In the genomic region with DNA sequence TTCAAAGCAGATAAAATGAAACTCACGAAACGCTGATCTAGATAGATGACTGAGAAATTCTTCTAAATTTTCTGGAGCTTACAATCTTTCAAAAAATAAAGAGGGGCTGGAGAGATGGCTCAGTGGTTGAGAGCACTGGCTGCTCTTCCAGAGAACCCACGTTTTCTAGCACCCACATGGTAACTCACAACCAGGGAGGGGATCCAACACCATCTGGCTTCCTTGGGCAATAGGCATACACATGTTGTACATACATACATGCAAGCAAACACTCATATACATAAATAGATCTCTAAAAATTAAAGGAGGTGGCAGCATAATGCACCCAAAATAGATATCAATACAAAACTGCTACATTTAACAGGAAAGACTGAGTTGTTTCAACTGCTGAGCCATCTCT, we compare ENCODE assay signal across 22 mouse cellular contexts. TPM values are rescaled to one million over a fixed set of nuclear protein-coding genes. Genes with fewer than 3 reads are reported as not detected.
DNase-seq lines count a peak whose midpoint lies in the region; ATAC-seq lines count a peak whose summit lies in the region.
"Had no signal": no experiment of that assay in that cellular context is flagged by ENCODE, and none has a peak within 500 bp of the region (broad histone marks: within the 10 kb centered on the region; RNA-seq: fewer than 3 reads in every experiment).

No protein-coding gene starts in this region.

- 83% methylated on average over 3 of the region's 3 CpGs for WGBS in heart, embryonic 11.5 days (ENCODE audit: insufficient replicate concordance)

- H3K27me3 ChIP-seq in heart, embryonic 11.5 days (ENCODE audit: control insufficient read depth, insufficient read depth, low read length): no peaks in the 10 kb centered on the region
- H3K27me3 ChIP-seq: hindbrain, embryonic 12.5 days; limb, embryonic 13.5 days; liver, embryonic 13.5 days; midbrain, embryonic 13.5 days had no signal

- H3K27ac ChIP-seq in heart, embryonic 11.5 days (ENCODE audit: low read depth, low read length): no peak overlapping the region
- H3K27ac ChIP-seq: forebrain, embryonic 10.5 days; heart, adult 2 months; hindbrain, embryonic 12.5 days; limb, embryonic 13.5 days; liver, embryonic 13.5 days; midbrain, embryonic 13.5 days had no signal

- no peak for ATAC-seq in heart, embryonic 11.5 days (replicated peaks; ENCODE audit: insufficient number of reproducible peaks, low FRiP score, low TSS enrichment)
- ATAC-seq: forebrain, embryonic 16.5 days; midbrain, embryonic 13.5 days had no signal

- DNase-seq in heart, adult 11 months: peak; percentile 41
- DNase-seq in right cerebral cortex, adult 2 months (ENCODE audit: low spot score in 2 of 2): peak; percentile 56 to 60
- no peak for DNase-seq in right cerebral cortex, postnatal 10 days (ENCODE audit: low spot score in 2 of 2)
- DNase-seq in layer of hippocampus, postnatal 36 days: peak; percentile 23 to 51
- DNase-seq in right cerebral cortex, postnatal 36 days (ENCODE audit: low spot score in 2 of 2): peak; percentile 45 to 61
- no peak for DNase-seq in kidney, postnatal 36 days
- DNase-seq in gastrocnemius, adult 8-10 months (ENCODE audit: low spot score in 2 of 2): no peak
- DNase-seq: cerebellum, adult 18-20 months; cerebellum, postnatal 14 days; gastrocnemius, postnatal 14 days; heart, adult 2 months; kidney, adult 11 months; liver, embryonic 13.5 days; lung, adult 2 months; thymus, adult 2 months; thymus, postnatal 4 days had no signal

- H3K36me3 ChIP-seq in heart, embryonic 11.5 days (ENCODE audit: control insufficient read depth, insufficient read depth, low read length): 0 out of 2 replicates have a peak, but pooled peaks cover 4% of the 10 kb centered on the region

- H3K4me2 ChIP-seq in heart, embryonic 11.5 days: no peak overlapping the region
- H3K4me2 ChIP-seq: hindbrain, embryonic 12.5 days; limb, embryonic 13.5 days; liver, embryonic 13.5 days; midbrain, embryonic 13.5 days had no signal

- H3K9ac ChIP-seq in heart, embryonic 11.5 days (ENCODE audit: low read depth, low read length): no peak overlapping the region
- H3K9ac ChIP-seq: hindbrain, embryonic 12.5 days; limb, embryonic 13.5 days; liver, embryonic 13.5 days; midbrain, embryonic 13.5 days had no signal

- H3K4me1 ChIP-seq in heart, embryonic 11.5 days (ENCODE audit: control insufficient read depth, insufficient read depth, low read length): no peaks in the 10 kb centered on the region
- H3K4me1 ChIP-seq: forebrain, embryonic 10.5 days; hindbrain, embryonic 12.5 days; midbrain, embryonic 13.5 days had no signal

- H3K9me3 ChIP-seq in heart, embryonic 11.5 days (replicated peaks; ENCODE audit: control insufficient read depth, low read length): no peaks in the 10 kb centered on the region
- H3K9me3 ChIP-seq: forebrain, embryonic 10.5 days; hindbrain, embryonic 12.5 days; limb, embryonic 13.5 days; liver, embryonic 13.5 days; midbrain, embryonic 13.5 days had no signal

- no peak overlapping the region for H3K4me3 ChIP-seq in heart, embryonic 11.5 days (ENCODE audit: low read depth, low read length)
- H3K4me3 ChIP-seq: forebrain, embryonic 10.5 days; heart, adult 2 months; hindbrain, embryonic 12.5 days; limb, embryonic 13.5 days; liver, embryonic 13.5 days; midbrain, embryonic 13.5 days had no signal

RNA-seq across cellular contexts. Expression of gene Nlk, which starts 16.1 kb away (rescaled TPM):
- 16.1 and 16.6 TPM in 2 replicates for polyA plus RNA-seq in heart, embryonic 11.5 days (2014; fragmentation: Nextera tagmentation; extraction: Ambion mirVana)
- total RNA-seq in layer of hippocampus, postnatal 36 days (2021): 10 to 100 TPM; 43.7 to 45.9 TPM
- 10 to 100 TPM in 1 of 4 experiments, 1 to 10 TPM in 3; 7.7 to 10.8 (median 8.9) TPM for total RNA-seq in gastrocnemius, adult 8-10 months (2022)

Comparison
In these comparisons a context has a peak if more than half of its experiments do, and no peak if none do; other contexts are left out.
1. DNase-seq: peak in heart, adult 11 months (single experiment), right cerebral cortex, adult 2 months (2 of 2), layer of hippocampus, postnatal 36 days (2 of 2) and right cerebral cortex, postnatal 36 days (2 of 2); none in right cerebral cortex, postnatal 10 days (0 of 2), kidney, postnatal 36 days (0 of 2) and gastrocnemius, adult 8-10 months (0 of 2).